Mouse (Mus musculus) CH12.LX (cell line): ENCODE measurements around the gene Mtap. TPM values are rescaled to one million over a fixed set of nuclear protein-coding genes. Genes with fewer than 3 reads are reported as not detected.

Experiments used
- DNase-seq: peaks from one replicate; pipeline ENCODE4 v3.0.0-alpha.2; 2013; ENCODE audit errors: extremely low read depth
- H3K27ac ChIP-seq: 2 replicates; pipeline ENCODE4 v1.5.1; 2012; ENCODE audit warnings: low read depth, mild to moderate bottlenecking, control low read depth, moderate library complexity; ENCODE audit not compliant: insufficient read depth
- H3K27me3 ChIP-seq: replicated peaks from 2 replicates; pipeline ENCODE3; 2012; ENCODE audit warnings: inconsistent platforms
- H3K36me3 ChIP-seq, 2 experiments: replicated peaks in 1 of 2; 2 replicates each; pipeline versions ENCODE3 to v1.6.1; 2012; ENCODE audit warnings: inconsistent platforms in 1 of 2, low read length in 1 of 2, mild to moderate bottlenecking in 1 of 2, mixed read lengths in 1 of 2, moderate library complexity in 1 of 2; ENCODE audit not compliant: control insufficient read depth in 1 of 2, insufficient read depth in 1 of 2
- H3K4me1 ChIP-seq, 2 experiments: 2 replicates each; pipeline ENCODE4 v1.6.1; 2012; ENCODE audit warnings: inconsistent platforms in 1 of 2, moderate library complexity in 1 of 2; ENCODE audit not compliant: insufficient read depth in 2 of 2, control insufficient read depth in 1 of 2
- H3K4me2 ChIP-seq: 2 replicates; pipeline ENCODE4 v1.6.1; 2012; ENCODE audit warnings: low read depth, mild to moderate bottlenecking, control low read depth; ENCODE audit not compliant: poor library complexity, insufficient read depth, severe bottlenecking
- H3K4me3 ChIP-seq, 3 experiments: fragments of 150-350 bp in 1 of 3; sonication (generic) in 1 of 3; replicated peaks in 1 of 3; 2 replicates each; pipeline versions ENCODE3 to v1.5.1; 2011 to 2012; ENCODE audit warnings: low read depth in 2 of 3, low read length in 2 of 3, mild to moderate bottlenecking in 2 of 3, moderate library complexity in 2 of 3, control low read depth in 1 of 3, improper control_type of control experiment in 1 of 3, inconsistent platforms in 1 of 3, mixed read lengths in 1 of 3; ENCODE audit not compliant: poor library complexity in 1 of 3
- H3K79me2 ChIP-seq: replicated peaks from 2 replicates; pipeline ENCODE4 v1.6.1; 2012; ENCODE audit warnings: mild to moderate bottlenecking, moderate library complexity; ENCODE audit not compliant: control insufficient read depth, poor library complexity, insufficient read depth, severe bottlenecking; ENCODE audit errors: extremely low read depth
- H3K9ac ChIP-seq: 2 replicates; pipeline ENCODE4 v1.6.1; 2012; ENCODE audit warnings: low read depth, mild to moderate bottlenecking, control low read depth, moderate library complexity; ENCODE audit not compliant: insufficient read depth
- H3K9me3 ChIP-seq: replicated peaks from 2 replicates; pipeline ENCODE3; 2012; ENCODE audit warnings: low read length, inconsistent platforms, mixed read lengths
- CTCF ChIP-seq, 2 experiments: IDR thresholded peaks in 1 of 2; conservative IDR thresholded peaks in 1 of 2; 2 replicates each; pipeline ENCODE4 v1.5.1; 2011 to 2012; ENCODE audit warnings: low read depth in 2 of 2, low read length in 2 of 2, improper control_type of control experiment in 1 of 2, inconsistent platforms in 1 of 2, mild to moderate bottlenecking in 1 of 2, moderate library complexity in 1 of 2
- HCFC1 ChIP-seq: IDR thresholded peaks from 2 replicates; pipeline ENCODE4 v1.6.1; 2012; ENCODE audit warnings: low read depth, mild to moderate bottlenecking, inconsistent platforms, low read length, improper control_type of control experiment
- JUND ChIP-seq: conservative IDR thresholded peaks from 2 replicates; pipeline ENCODE4 v1.6.1; 2011; ENCODE audit warnings: low read depth, low read length, improper control_type of control experiment
- MAZ ChIP-seq: IDR thresholded peaks from 2 replicates; pipeline ENCODE4 v1.6.1; 2012; ENCODE audit warnings: low read depth, mild to moderate bottlenecking, inconsistent platforms, low read length, improper control_type of control experiment, moderate library complexity
- NRF1 ChIP-seq: IDR thresholded peaks from 2 replicates; pipeline ENCODE4 v1.6.1; 2014; ENCODE audit warnings: low read depth, mild to moderate bottlenecking, inconsistent platforms, low read length, improper control_type of control experiment, moderate library complexity
- PAX5 ChIP-seq: IDR thresholded peaks from 2 replicates; pipeline ENCODE4 v1.6.1; 2012; ENCODE audit warnings: low read length, inconsistent platforms, mixed read lengths
- POLR2AphosphoS2 ChIP-seq: IDR thresholded peaks from 2 replicates; pipeline ENCODE4 v1.6.1; 2011; ENCODE audit warnings: low read depth, low read length, improper control_type of control experiment
- SMC3 ChIP-seq: IDR thresholded peaks from 2 replicates; pipeline ENCODE4 v1.6.1; 2011; ENCODE audit warnings: low read depth, low read length, improper control_type of control experiment
- TBP ChIP-seq: conservative IDR thresholded peaks from 2 replicates; pipeline ENCODE4 v1.6.1; 2011; ENCODE audit warnings: low read depth, low read length, improper control_type of control experiment
- USF2 ChIP-seq: conservative IDR thresholded peaks from 2 replicates; pipeline ENCODE4 v1.6.1; 2011; ENCODE audit warnings: low read depth, low read length, improper control_type of control experiment
- ZKSCAN1 ChIP-seq: IDR thresholded peaks from 2 replicates; pipeline ENCODE4 v1.6.1; 2012; ENCODE audit warnings: low read depth, inconsistent platforms, low read length, improper control_type of control experiment, borderline replicate concordance
- ZMIZ1 ChIP-seq: IDR thresholded peaks from 2 replicates; pipeline ENCODE4 v1.6.1; 2012; ENCODE audit warnings: low read depth, mild to moderate bottlenecking, inconsistent platforms, low read length, improper control_type of control experiment
- dilution Hi-C: fragments of 300-500 bp; cut with MboI; formaldehyde crosslinking; loops from 2 replicates; pipeline ENCODE4 v1.14.3; 2020; ENCODE audit warnings: low sequenced_read_pairs; ENCODE audit not compliant: extremely low pct_unique_long_range_greater_than_20kb, extremely low pct_ligation_motif_present
- in situ Hi-C: fragments of 300-500 bp; cut with MboI; formaldehyde crosslinking; loops from 3 replicates; pipeline ENCODE4 v1.14.3; 2019; ENCODE audit warnings: low sequenced_read_pairs, low pct_ligation_motif_present, low pct_unique_long_range_greater_than_20kb, mixed read lengths
- polyA plus RNA-seq: library from polyadenylated mRNA; unstranded; fragments of >175 nt; gene quantifications from 2 replicates; pipeline ENCODE4 v1.2.1, GENCODE M21; 2012; ENCODE audit warnings: low read depth; ENCODE audit not compliant: insufficient read length
- total RNA-seq, 2 experiments: library from RNA; depleted of rRNA; stranded (reverse); fragments of 300-350 nt in 1 of 2; fragments of >200 nt in 1 of 2; gene quantifications; 2 replicates each; pipeline ENCODE4 v1.2.3; 2012 to 2014

Gene Mtap
- total and polyA plus RNA-seq, 3 experiments: not detected

DNA sequence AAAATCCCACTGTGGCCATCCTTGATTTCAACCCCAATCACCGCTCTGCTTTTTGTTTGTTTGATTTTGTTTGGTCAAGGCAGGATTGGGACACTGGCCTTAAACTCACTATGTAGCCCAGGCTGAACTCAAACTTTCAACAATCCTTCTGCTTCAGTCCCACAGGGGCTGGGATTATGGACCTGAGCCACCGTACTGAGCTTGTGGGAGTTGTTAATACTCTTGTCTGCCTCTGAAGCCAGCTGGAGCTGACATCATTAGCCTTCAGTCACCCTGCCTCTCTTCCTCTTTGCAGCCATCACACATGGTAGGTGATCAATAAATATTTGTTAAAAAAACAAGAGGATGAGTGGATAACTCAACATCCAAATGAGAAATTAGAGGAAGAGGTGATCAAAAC, 34.6 kb upstream of the Mtap start:
- Histone ChIP-seq H3K4me3 (no peak overlapping the region), H3K27me3 (no peaks in the 10 kb centered on the region), H3K4me1 (no peaks in the 10 kb centered on the region), H3K9me3 (no peaks in the 10 kb centered on the region), H3K79me2 (no peaks in the 10 kb centered on the region), H3K36me3 (no peaks in the 10 kb centered on the region), H3K9ac (no peak overlapping the region), H3K27ac (no peak overlapping the region), H3K4me2 (no peak overlapping the region)
- no peak for TF ChIP-seq ZMIZ1
- TF ChIP-seq SMC3: no peak
- dilution Hi-C loops (no loop called here), in situ Hi-C loops (no loop called here)
- DNase-seq: no peak

DNA sequence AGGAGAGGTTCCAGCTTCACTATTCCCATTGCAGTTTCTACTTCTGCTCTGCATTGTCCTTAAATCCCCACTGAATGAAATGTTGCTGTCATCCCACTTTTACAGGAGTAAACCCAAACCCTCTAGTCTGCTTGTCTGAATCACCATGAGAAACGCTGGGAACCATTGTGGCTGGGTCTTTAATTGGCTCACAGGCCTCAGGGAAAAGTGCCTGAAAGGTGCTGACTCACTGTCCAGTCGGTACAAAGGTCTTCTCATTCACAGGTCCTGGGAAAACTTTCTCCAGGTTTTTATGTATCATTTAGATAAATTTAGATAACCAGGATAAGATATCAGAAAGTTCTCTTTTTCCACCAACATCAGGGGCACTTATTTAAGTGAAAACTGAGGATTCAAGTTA, 31.4 kb upstream of the Mtap start:
- no peak for DNase-seq
- H3K79me2 ChIP-seq: no peaks in the 10 kb centered on the region
- H3K36me3 ChIP-seq: no peaks in the 10 kb centered on the region
- in situ Hi-C loops: no loop called here
- no peak overlapping the region for H3K27ac ChIP-seq
- no peaks in the 10 kb centered on the region for H3K9me3 ChIP-seq
- no peak overlapping the region for H3K4me2 ChIP-seq
- no peak overlapping the region for H3K9ac ChIP-seq
- dilution Hi-C loops: no loop called here
- no peaks in the 10 kb centered on the region for H3K27me3 ChIP-seq
- TF ChIP-seq USF2: no peak
- no peak for TF ChIP-seq JUND
- no peak for TF ChIP-seq HCFC1
- TF ChIP-seq CTCF (conservative IDR thresholded peaks at IDR 0.05 in 1 of 2, IDR thresholded peaks at IDR 0.05 in 1 of 2; ENCODE audit: low read depth in 2 of 2, low read length in 2 of 2): no peak
- no peak for TF ChIP-seq MAZ
- no peak overlapping the region for H3K4me3 ChIP-seq
- H3K4me1 ChIP-seq: no peaks in the 10 kb centered on the region

DNA sequence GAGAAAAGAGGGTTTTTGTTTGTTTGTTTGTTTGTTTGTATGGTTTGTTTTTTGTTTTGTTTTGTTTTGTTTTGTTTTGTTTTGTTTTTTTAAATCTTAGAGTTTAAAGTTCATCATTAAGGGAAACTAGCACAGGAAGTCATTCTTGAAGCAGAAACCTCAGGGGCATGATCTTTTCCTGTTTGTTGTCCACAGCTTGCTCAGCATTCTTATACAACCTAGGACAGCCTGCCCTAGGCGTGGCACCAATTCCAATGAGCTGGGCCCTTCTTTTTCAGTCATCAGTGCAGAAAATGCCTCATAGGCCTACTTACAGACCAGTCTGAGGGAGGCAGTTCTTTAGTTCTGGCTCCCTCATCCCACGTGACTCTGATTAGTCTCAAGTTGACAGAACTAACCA, 30.4 kb upstream of the Mtap start:
- no peaks in the 10 kb centered on the region for H3K4me1 ChIP-seq
- no peak for DNase-seq
- TF ChIP-seq TBP (no peak), POLR2AphosphoS2 (no peak), ZKSCAN1 (no peak), NRF1 (no peak), PAX5 (no peak)
- TF ChIP-seq, all 38 proteins: peak for 0
- Histone ChIP-seq H3K27me3 (no peaks in the 10 kb centered on the region), H3K36me3 (no peaks in the 10 kb centered on the region), H3K9me3 (no peaks in the 10 kb centered on the region), H3K9ac (no peak overlapping the region), H3K79me2 (no peaks in the 10 kb centered on the region), H3K4me2 (no peak overlapping the region), H3K4me3 (no peak overlapping the region), H3K27ac (no peak overlapping the region)
- dilution Hi-C loops (no loop called here), in situ Hi-C loops (no loop called here)
